Mouse (Mus musculus) olfactory bulb, adult 2 months (tissue): ENCODE data around the gene Asb14.
"Not testable (repeated sequence)": the region's sequence is repeated elsewhere in the genome, so short reads cannot be mapped to it uniquely, and the experiment has no call there.

Experiments
- CTCF ChIP-seq: fragments of 200-500 bp; IDR thresholded peaks from 2 replicates; pipeline ENCODE4 v1.5.1; 2012; ENCODE audit warnings: low read depth, mild to moderate bottlenecking, low read length, moderate library complexity; ENCODE audit not compliant: insufficient read depth
- POLR2A ChIP-seq: fragments of 200-500 bp; IDR thresholded peaks from 2 replicates; pipeline ENCODE4 v1.6.1; 2012; ENCODE audit warnings: mild to moderate bottlenecking, low read depth, low read length, moderate library complexity; ENCODE audit not compliant: insufficient read depth

- TF ChIP-seq CTCF, POLR2A: not testable (repeated sequence)
Measured at GRCm38 (mm10) chr14:26956139-26956538, 61.8 kb downstream of the Asb14 start.
